Mouse (Mus musculus) olfactory bulb, adult 2 months (tissue): Measurements from ENCODE around the gene Tspan9. TPM values are rescaled to one million over a fixed set of nuclear protein-coding genes. Genes with fewer than 3 reads are reported as not detected.

Experiments used
- H3K27ac ChIP-seq: fragments of 200-500 bp; 2 replicates; pipeline ENCODE4 v1.5.1; 2012; ENCODE audit warnings: low read depth, low read length; ENCODE audit not compliant: insufficient read depth
- H3K4me1 ChIP-seq: fragments of 200-500 bp; 2 replicates; pipeline ENCODE4 v1.6.1; 2012; ENCODE audit warnings: low read length; ENCODE audit not compliant: control insufficient read depth, insufficient read depth
- H3K4me3 ChIP-seq: fragments of 200-500 bp; 2 replicates; pipeline ENCODE4 v1.5.1; 2012; ENCODE audit warnings: mild to moderate bottlenecking, low read depth, low read length, moderate library complexity; ENCODE audit not compliant: insufficient read depth
- CTCF ChIP-seq: fragments of 200-500 bp; IDR thresholded peaks from 2 replicates; pipeline ENCODE4 v1.5.1; 2012; ENCODE audit warnings: low read depth, mild to moderate bottlenecking, low read length, moderate library complexity; ENCODE audit not compliant: insufficient read depth
- POLR2A ChIP-seq: fragments of 200-500 bp; IDR thresholded peaks from 2 replicates; pipeline ENCODE4 v1.6.1; 2012; ENCODE audit warnings: mild to moderate bottlenecking, low read depth, low read length, moderate library complexity; ENCODE audit not compliant: insufficient read depth
- WGBS: fragments of 180-500 bp; shearing (Covaris S2); methylation state at CpG from one replicate; pipeline ENCODE4 v1.1.7; 2018; 5-methylcytosine and 5-hydroxymethylcytosine counted together
- polyA plus RNA-seq: library from polyadenylated mRNA; stranded (reverse); fragments of >200 nt; gene quantifications from 2 replicates; pipeline ENCODE4 v1.2.4, GENCODE M21; 2012; ENCODE audit warnings: low replicate concordance; ENCODE audit not compliant: missing spikeins, insufficient read depth, insufficient read length

Tspan9 gene
- polyA plus RNA-seq, 1 experiment: not detected

GRCm38 (mm10) chr6:128158031-128158430 lies 14.6 kb upstream of the Tspan9 start:
- WGBS: 73% methylated on average over 12 of the region's 12 CpGs
- H3K27ac ChIP-seq: no peak overlapping the region
- no peak overlapping the region for H3K4me3 ChIP-seq
- 0 out of 2 replicates have a peak, but pooled peaks cover 2% of the 10 kb centered on the region for H3K4me1 ChIP-seq
- TF ChIP-seq POLR2A (no peak), CTCF (no peak)

- H3K27ac ChIP-seq: no peak overlapping the region
- 88% methylated on average over 4 of the region's 4 CpGs for WGBS
- H3K4me3 ChIP-seq: no peak overlapping the region
- 0 out of 2 replicates have a peak, but pooled peaks cover 2% of the 10 kb centered on the region for H3K4me1 ChIP-seq
- TF ChIP-seq CTCF (no peak), POLR2A (no peak)
Observed at GRCm38 (mm10) chr6:128156476-128156875, 13.1 kb upstream of the Tspan9 start.

- WGBS: 100% methylated on average over 2 of the region's 2 CpGs
- H3K27ac ChIP-seq: no peak overlapping the region
- TF ChIP-seq CTCF: no peak
- TF ChIP-seq POLR2A: no peak
- no peak overlapping the region for H3K4me3 ChIP-seq
- H3K4me1 ChIP-seq: 0 out of 2 replicates have a peak, but pooled peaks cover 2% of the 10 kb centered on the region
Observed at GRCm38 (mm10) chr6:128155935-128156334, 12.5 kb upstream of the Tspan9 start.

GRCm38 (mm10) chr6:128145765-128146164 lies 2.4 kb upstream of the Tspan9 start:
- H3K27ac ChIP-seq: no peak overlapping the region
- TF ChIP-seq POLR2A (no peak), CTCF (no peak)
- H3K4me1 ChIP-seq: peaks cover 6% of the 10 kb centered on the region
- 62% methylated on average over 6 of the region's 6 CpGs for WGBS
- no peak overlapping the region for H3K4me3 ChIP-seq

GRCm38 (mm10) chr6:128142369-128143278 lies 770 bp downstream of the Tspan9 start:
- Histone ChIP-seq H3K4me3 (peak overlapping the region; percentile 52), H3K4me1 (peaks cover 7% of the 10 kb centered on the region), H3K27ac (no peak overlapping the region)
- no peak for TF ChIP-seq CTCF
- TF ChIP-seq POLR2A: no peak
- WGBS: 26% methylated on average over 20 of the region's 20 CpGs

GRCm38 (mm10) chr6:128140724-128141123 lies 2.7 kb downstream of the Tspan9 start:
- Histone ChIP-seq H3K27ac (no peak overlapping the region), H3K4me1 (peaks cover 8% of the 10 kb centered on the region), H3K4me3 (no peak overlapping the region)
- TF ChIP-seq POLR2A (no peak), CTCF (no peak)
- WGBS: 83% methylated on average over 6 of the region's 6 CpGs

GRCm38 (mm10) chr6:128137855-128138254 lies 5.5 kb downstream of the Tspan9 start:
- 89% methylated on average over 4 of the region's 4 CpGs for WGBS
- Histone ChIP-seq H3K27ac (no peak overlapping the region), H3K4me3 (no peak overlapping the region), H3K4me1 (peaks cover 12% of the 10 kb centered on the region)
- TF ChIP-seq POLR2A (no peak), CTCF (no peak)

- WGBS: 89% methylated on average over 3 of the region's 3 CpGs
Observed at GRCm38 (mm10) chr6:128136654-128137053, 6.7 kb downstream of the Tspan9 start.

GRCm38 (mm10) chr6:128135459-128135858 lies 7.9 kb downstream of the Tspan9 start:
- Histone ChIP-seq H3K27ac (no peak overlapping the region), H3K4me1 (peaks cover 10% of the 10 kb centered on the region), H3K4me3 (no peak overlapping the region)
- WGBS: 61% methylated on average over 5 of the region's 5 CpGs
- no peak for TF ChIP-seq CTCF
- no peak for TF ChIP-seq POLR2A

More at GRCm38 (mm10) chr6:128136654-128137053, 6.7 kb downstream of the Tspan9 start:
- Histone ChIP-seq H3K4me3 (no peak overlapping the region), H3K27ac (no peak overlapping the region), H3K4me1 (peaks cover 12% of the 10 kb centered on the region)
- TF ChIP-seq POLR2A (no peak), CTCF (no peak)

GRCm38 (mm10) chr6:128135006-128135405 lies 8.4 kb downstream of the Tspan9 start:
- H3K4me1 ChIP-seq: peaks cover 10% of the 10 kb centered on the region
- 89% methylated on average over 5 of the region's 5 CpGs for WGBS
- H3K4me3 ChIP-seq: no peak overlapping the region
- no peak overlapping the region for H3K27ac ChIP-seq
- TF ChIP-seq CTCF (no peak), POLR2A (no peak)
